Mouse (Mus musculus) adrenal gland, adult 18-20 months (tissue): ENCODE data around the gene Car6. TPM values are rescaled to one million over a fixed set of nuclear protein-coding genes. Genes with fewer than 3 reads are reported as not detected.

Experiments used
- DNase-seq, 2 experiments: peaks; one replicate each; pipeline ENCODE4 v3.0.0; 2021 to 2022; ENCODE audit warnings: low spot score in 2 of 2
- total RNA-seq, 2 experiments: library from RNA; stranded (reverse); gene quantifications; 1 replicate in 1 of 2; 2 replicates in 1 of 2; pipeline ENCODE4 v1.2.3; 2021

Gene Car6
- total RNA-seq, 2 experiments from 2014 or later: 1.4 to 2.5 TPM

- no peak for DNase-seq
These were observed 28.7 kb upstream of the Car6 start for GRCm38 (mm10) chr4:150229747-150230390.

DNA sequence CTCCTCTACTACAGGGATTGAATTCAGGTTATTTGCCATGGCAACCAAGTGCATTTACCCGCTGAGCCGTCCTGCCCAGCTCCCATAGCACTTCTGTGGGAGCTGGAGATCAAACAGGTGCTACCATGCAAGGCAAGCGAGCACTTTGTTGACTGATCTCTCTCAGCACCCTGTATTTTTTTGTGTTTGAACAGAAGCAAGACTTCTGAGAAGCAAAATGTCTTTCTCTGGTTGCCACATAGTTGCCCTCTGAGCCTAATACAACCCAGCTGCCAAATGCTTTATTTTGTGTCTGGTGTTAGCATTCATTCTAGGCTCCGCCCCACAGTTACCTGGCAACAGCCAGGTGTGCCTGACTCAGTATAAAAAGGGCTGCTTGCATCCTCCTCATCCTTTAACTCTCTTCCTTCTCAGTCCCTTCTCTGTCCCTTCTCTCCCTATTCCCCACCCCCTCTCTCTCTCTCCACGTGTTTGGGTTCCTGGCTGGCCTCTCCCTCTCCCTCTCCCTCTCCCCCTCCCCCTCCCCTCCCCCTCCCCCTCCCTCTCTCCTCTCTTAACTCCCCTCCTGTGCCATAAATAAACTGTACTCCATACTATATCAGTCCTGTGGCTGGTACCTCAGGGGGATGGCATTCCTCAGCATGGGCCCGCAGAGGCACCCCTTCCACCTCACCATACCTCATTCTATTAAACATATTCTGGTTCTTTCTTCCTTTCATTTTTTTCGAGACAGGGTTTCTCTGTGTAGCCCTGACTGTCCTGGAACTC, 27.6 kb upstream of the Car6 start:
- DNase-seq: no peak

DNA sequence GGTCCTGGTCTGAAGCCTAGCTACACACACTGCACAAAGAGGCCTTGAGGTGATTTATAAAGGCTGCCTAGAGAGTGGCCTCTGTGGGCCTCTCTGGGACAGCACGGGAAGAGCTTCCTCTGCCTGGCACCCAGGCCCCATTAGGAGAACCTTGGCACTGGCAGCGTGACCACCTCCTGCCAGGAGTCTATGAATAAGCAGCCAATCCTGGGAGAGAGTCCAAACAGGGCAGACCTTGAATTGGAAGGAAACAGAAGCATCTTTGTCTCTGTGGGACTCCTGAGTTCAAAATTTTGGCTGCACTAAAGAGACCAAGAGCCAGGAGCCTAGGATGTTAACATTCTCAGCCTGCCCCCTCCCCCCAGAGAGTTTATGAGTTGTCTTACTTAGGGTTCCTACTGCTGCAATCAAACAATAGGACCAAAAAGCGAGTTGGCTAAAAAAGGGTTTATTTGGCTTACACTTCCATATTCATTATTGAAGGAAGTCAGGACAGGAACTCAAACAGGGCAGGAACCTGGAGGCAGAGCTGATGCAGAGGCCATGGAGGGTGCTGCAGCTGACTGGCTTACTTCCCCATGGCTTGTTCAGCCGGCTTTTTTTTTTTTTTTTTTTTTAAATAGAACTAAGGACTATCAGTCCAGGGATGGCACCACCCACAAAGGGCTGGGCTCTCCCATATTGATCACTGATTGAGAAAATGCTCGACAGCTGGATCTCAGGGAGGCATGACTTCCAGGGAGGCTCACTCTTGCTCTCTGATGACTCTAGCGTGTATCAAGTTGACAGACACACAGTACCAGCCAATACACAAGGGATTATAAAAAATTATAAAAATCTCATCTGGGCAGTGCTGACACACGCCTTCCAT, 25.9 kb upstream of the Car6 start:
- peak in 1 of 2 experiments; percentile 49 for DNase-seq

DNA sequence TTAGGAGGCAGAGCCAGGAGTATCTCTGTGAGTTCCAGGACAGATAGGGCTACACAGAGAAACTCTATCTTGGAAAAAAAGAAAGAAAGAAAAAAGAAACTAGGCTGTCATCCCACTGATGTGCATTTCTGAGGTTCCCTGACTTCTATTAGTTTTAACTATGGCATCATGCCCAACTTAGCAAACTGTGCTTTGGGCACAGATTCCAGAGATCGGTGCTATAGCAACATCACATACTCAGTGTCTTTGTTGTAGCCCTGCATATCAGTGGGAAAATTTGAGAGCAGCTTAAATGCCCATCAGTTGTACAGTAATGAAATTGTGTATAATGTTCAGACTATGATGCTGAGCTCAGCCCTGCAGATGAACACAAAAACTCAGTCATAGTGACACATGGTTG, 24.6 kb upstream of the Car6 start:
- DNase-seq: no peak

DNA sequence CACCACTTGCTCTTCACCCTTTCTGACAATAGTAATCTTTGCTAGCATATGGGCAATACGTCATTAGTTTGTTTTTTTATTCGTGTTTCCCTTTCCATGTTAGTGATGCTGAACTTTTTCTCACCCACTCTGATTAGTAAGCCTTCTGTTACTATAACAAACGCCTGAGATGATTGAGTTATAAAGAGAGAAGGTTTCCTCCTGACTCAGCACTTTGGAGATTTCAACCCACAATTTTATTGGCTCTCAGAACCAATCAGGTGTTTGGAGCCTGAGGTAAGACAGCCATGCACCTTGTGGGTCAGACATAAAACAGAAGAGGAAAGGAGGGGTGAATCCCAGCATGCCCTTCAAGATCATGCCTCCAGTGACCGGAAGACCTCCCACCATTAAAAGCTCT, 22.7 kb upstream of the Car6 start:
- no peak for DNase-seq

DNA sequence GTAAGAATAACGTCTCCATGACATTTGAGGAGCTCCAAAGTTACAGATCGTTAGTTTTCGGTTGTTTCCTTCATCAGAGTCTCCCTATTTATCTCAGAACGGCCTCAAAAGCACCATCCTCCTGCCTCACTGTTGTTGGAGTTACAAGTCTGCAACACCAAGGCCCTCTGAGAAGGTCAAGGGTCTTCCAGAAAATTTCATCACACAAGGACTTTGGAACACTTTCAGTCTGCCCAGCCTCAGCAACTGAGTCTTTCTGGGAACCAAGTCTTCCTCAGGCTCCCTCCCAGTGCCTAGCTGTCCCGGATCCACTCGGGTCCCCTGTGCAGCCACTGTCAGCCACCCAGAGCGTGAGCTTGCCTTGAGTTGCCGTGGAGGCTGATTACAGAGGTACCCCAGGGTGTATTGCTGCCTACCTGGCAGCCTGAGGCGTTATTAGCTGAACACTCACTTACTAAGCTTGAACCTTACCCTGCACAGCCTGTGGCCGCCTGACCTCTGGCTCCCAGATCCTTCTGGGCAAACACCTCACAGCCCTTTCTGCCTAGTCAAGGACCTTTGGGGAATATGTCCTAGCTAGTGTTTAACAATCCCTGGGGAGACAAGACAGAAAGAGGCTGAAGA, 20.0 kb upstream of the Car6 start:
- DNase-seq: no peak

GRCm38 (mm10) chr4:150220584-150220983, 19.5 kb upstream of the Car6 start:
- DNase-seq: no peak

- DNase-seq: peak in 1 of 2 experiments; percentile 55
These were observed 18.6 kb upstream of the Car6 start for GRCm38 (mm10) chr4:150219501-150220292.

DNA sequence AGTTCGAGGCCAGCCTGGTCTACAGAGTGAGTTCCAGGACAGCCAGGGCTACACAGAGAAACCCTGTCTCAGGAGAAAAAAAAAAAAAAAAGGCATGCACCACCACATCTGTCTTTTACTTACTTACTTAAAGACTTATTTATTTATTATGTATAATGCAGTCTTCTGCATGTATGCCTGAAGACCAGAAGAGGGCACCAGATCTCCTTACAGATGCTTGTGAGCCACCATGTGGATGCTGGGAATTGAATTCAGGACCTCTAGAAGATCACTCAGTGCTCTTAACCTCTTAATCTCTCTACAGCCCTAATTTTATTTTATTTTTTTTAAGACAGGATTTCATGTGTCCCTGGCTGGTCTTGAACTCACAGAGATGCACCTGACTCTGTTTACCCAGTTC, 16.8 kb upstream of the Car6 start:
- no peak for DNase-seq

- DNase-seq: no peak
These were observed 16.0 kb upstream of the Car6 start for GRCm38 (mm10) chr4:150217042-150217554.

DNA sequence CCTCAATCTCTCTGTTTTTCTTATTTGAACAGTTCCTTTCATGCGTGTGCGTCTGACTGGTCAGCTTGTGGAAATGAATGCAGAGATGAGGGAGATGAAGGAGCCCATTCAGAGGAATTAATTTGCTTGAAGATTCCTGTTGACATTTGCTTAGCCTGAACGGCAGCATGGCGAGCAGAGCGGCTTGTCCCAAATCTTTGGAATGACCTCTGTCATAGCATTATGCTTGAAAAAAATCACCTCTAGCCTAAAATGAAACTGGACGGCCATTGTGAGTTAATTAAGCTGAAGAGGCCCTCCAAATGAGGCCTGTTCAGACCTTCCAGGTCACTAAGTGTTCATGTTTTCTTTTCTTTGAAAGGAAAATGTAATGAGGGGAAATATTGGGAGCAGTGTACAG, 15.3 kb upstream of the Car6 start:
- no peak for DNase-seq

DNA sequence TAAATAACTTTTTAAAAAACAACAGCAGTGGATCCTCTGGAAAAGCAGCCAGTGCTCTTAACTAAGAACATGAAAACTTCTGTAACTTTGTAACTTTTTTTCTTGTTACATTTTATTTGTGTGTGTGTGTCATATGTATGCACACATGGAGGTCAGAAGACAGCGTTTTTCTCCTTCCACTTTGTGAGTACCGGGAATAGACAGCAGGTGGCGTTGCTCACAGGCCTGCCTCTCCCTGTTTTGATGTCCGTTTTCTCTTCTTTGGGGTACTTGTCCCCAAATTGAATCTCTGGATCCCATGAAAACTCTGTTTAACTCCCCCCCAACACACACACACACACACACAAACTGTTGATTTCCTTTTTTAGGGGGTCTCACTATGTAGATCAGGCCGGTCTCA, 12.8 kb upstream of the Car6 start:
- DNase-seq: no peak

DNA sequence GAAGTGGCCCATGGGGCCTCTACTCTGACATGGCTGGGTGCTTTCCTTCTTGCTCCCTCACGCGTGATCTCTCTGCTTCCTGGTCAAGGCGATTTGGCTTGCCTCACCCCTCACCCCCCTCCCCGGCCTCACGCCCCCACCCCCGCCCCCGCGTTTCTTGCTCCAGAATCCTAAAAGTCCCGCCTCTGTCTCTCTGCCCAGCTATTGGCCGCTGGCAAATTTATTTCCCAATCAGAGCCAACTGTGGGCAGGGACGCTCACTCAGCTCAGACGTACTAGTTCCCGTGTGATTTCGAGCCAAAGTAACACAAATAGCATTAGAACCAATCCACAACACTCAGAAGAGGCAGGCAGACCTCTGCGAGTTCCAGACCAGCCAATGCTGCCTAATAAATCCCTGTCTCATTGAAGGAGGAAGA, 11.4 kb upstream of the Car6 start:
- peak in 1 of 2 experiments; percentile 31 for DNase-seq

DNA sequence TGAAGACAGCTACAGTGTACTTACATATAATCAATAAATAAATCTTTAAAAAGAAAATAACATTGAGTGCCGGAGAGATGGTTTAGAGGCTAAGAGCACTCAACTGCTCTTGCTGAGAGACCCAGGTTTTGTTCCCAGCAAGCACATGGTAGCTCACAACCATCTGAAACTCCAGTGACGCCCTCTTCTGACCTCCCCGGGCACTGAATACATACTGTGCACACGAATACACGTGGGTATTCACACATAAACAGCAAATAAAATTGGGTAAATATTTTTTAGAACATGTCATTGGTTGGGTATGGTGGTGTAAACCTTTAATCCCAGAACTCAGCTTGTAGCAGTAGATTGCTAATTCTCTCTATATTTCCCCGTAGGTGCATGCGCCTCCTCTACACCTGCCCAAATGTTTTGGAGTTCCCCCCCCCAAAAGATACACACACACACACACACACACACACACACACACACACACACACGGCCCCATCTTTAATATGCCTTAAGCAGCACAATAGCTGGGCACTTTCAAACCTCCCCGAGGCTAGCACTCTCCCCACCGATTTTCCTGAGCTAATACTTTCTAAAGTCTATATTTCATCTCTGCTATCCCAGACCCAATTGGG, 10.9 kb upstream of the Car6 start:
- DNase-seq: no peak

DNA sequence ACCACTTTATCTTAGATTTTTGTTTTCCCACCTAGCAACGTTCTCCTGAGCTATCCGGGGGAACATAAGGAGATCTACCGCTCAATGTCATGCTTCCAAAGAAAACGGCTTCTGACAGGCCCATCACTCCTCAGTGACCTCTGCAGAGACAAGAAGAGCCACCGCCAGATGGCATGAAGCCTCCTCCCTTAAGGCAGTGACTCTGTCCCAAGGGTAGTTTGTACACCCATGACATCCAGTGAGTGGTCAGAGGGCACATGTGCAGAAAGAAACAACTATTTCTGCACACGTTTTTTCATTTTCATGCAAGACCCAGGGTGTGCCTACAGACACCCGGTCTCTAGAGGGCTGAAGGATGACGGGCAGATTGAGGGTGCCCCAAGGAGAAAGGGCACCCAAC, 9.2 kb upstream of the Car6 start:
- DNase-seq: no peak

- no peak for DNase-seq
These were observed 8.6 kb upstream of the Car6 start for GRCm38 (mm10) chr4:150209751-150210150.

DNA sequence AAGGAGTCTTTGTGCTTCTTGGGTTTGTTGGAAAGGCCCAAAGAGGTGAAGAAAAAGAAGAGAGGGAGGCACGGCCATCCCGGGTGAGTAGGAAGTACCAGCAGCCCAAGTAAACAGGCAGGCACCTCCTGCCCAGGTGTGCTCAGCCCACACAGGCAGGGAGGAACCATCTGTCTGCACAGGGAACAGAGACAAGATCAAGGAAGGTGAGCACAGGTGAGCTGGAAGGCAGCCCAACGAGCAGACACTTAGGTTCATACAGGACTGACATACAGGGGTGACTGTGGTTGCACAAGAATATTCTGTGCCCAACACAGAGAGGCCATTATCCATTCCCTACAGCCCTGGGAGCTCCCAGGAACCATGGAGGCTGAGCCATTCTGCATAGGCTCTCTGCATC, 3.7 kb upstream of the Car6 start:
- DNase-seq: no peak

DNA sequence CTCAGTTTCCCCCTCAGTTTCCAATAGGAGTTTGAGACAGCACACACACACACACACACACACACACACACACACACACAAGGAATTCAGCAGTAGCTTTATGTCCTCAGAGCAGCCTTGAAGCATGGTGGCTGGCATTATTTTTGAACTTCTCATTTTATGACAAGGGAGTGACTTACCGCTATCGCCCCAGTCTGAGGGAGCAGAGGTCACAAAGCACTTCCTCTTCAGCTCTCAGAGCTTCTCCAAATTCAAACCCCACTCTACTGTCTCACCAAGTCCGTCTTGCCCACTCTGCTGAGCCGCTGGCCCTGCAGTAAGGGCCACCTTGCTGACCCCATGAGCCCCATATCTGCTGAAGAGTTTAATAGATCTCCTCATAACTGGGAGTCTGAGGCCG, 1.6 kb upstream of the Car6 start:
- DNase-seq: no peak

GRCm38 (mm10) chr4:150198268-150198667, 2.9 kb downstream of the Car6 start:
- no peak for DNase-seq

GRCm38 (mm10) chr4:150193915-150194314, 7.2 kb downstream of the Car6 start:
- DNase-seq: peak; percentile 12 to 50
